Mouse (Mus musculus) brain, embryonic 18.5 days (tissue): ENCODE data around the gene Acbd6.

Experiments used
- DNase-seq: peaks from one replicate; pipeline ENCODE4 v3.0.0-alpha.2; 2012; ENCODE audit warnings: low read depth, low spot score

The Acbd6 gene

DNA sequence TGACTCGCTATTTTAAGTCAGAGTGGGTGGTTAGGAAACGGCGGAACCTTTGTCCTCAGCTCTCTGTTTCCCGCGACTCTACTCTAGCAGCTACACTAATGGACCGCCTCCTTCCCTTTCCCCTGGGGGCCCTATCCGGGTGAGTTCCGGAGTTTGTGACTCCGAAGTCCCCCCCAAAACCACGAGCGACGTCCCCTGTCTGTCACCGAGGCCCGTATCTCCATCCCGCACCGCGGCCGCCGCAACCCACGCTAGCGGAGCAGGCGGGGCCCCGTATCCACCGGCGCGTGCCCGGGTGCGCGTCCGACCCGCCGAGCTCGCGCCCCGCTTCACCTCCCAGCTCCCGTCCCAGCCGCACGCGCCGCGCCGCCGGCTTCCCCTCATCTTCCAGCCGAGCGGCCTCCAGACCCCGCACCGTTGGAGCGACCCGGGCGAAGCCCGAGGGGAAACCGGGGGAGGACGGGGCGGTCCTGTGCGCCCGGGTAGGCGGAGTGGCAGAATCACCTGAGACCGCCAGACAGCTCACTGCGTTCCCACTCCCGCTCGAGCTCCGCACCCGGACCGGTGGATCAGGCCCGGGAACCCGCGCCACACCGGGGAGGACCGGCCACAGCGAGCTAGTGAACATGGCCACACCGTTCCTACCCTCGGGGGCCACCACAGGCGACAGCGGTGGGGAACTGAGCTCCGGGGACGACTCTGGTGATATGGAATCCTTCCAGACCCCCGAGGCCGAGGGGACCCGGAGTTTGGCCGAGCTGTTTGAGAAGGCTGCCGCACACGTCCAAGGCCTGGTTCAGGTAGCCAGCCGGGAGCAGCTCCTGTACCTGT is at the start of gene Acbd6:
Gene Acbd6, plus strand, starts transcription at position 109 of the 831 bp plus-strand sequence.
- peak; percentile 71 for DNase-seq

DNA sequence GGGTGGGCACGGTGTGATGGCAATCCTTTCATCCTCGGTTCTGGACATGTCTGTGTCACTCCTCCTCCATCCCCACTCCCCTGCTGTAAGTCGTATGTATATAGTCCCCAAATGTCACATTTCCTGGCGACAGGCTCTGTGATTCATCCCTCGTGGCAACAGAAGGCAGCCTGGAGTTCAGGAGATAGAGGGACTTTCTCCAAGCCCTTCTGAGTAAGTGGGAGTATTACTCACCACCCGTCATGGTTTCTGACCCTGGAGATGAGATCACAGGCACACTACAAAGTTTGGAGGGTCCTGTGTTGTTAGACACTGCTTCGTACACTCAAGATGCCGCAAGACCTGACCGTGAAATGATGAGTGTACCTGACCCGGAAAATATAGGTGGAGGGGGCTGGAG is 47.7 kb upstream of the Acbd6 start:
- no peak for DNase-seq

DNA sequence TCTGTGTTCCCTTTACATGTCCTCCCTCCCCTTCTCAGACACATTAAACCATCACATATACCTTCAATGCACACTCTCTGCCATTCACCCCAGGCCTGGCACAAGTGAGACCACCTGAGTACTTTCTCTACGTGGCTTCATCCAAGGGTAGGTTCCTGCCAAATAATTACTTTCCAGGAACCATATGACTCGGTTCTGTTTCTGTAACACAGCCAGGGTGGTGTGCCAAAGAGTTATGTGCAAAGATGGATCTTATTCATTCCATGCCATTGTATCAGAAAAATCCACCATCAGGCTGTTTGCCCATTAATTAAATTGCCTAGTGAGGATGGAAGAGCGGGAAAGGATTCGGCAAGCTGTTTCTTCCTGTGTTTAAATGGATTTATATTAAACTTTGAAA is 42.1 kb upstream of the Acbd6 start:
- no peak for DNase-seq

DNA sequence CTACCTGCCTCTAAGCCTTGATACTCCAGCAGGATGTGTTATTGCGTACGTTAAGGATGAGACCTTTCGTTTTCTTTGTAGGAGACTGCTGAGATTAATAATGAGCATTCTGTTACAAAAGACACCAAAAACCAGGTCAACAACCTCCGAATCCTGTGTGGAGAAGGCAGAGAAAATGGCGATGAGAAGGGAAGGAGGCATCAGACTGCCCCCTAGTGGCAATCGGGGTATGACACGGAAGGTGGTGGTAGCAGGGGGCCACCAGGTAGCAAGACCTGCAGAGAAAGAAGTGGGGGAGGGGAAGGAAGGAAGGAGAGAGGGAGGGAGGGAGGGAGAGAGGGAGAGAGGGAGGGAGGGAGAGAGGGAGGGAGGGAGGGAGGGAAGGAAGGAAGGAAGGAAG is 41.3 kb upstream of the Acbd6 start:
- no peak for DNase-seq

DNA sequence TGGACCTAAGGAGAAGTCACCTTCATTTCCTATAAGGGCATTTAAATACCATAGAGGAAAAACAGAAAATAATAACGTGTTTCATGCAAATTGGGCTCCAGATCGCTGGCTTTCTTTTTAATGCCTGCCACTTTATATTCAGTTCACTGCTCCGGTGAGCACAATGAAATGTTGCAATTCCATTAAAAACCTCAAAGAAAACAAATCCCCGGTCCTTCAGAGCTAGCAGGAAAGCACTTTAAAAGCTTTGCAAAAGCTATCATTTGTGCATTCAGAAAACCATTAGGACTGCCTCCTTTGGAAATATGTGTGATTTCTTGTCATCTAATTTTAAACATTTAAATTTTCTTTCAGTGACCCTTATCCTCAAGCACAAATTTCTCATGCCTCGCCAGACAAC is 40.9 kb upstream of the Acbd6 start:
- no peak for DNase-seq

DNA sequence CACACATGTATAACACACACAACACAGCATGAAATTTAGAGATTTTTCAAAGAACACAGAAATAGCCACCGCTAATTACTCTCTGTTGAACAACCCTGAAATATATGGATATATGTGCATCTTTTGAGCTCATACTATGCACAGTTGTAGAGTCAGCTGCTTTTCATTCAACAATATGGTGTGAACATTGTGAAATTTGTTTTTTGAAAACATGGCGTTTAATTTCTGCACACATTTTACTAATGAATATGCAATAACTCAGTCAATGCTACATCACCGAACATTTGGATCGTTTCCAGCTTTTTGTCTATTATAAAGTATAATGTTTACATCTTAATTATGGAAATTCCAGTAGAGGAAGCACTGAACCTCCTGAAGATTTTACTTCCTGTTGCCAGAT is 37.6 kb upstream of the Acbd6 start:
- DNase-seq: no peak

DNA sequence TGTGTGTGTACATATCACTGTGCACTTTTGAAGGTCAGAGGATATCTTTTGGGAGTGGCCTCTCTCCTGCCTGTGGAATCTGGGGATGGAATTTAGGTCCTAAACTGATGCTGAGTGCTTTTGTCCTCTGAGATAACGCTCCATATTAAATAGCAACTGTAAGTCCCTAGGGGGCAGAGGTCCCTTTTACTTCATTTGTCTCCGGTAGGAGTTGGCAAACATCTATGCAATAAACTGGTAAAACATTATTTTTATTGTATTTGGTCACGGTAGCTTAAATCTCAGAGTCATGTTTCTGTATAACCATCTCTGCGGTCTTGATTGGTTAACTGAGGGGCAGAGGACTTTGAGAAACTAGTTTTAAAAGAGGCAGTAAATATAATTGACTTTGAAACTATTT is 35.4 kb upstream of the Acbd6 start:
- DNase-seq: no peak

DNA sequence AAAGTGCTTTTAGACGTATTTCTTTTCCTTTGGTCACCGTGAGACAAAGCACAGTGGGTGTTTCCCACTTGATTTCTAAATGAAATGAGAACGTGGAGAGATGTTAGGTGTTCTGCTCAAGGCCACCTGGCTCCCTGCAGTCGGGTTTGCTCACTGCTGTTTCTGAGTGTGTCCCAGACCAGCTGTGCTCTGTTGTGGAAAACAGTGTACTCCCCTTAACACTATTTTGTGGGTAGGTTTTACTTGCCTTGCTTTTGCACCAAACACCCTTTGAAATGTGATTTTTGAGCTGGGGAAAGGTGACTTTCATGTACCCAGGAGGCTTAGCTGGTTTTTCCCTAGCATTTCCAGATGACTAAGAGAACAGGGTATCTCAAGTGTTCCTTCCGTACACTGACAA is 31.7 kb upstream of the Acbd6 start:
- DNase-seq: no peak

DNA sequence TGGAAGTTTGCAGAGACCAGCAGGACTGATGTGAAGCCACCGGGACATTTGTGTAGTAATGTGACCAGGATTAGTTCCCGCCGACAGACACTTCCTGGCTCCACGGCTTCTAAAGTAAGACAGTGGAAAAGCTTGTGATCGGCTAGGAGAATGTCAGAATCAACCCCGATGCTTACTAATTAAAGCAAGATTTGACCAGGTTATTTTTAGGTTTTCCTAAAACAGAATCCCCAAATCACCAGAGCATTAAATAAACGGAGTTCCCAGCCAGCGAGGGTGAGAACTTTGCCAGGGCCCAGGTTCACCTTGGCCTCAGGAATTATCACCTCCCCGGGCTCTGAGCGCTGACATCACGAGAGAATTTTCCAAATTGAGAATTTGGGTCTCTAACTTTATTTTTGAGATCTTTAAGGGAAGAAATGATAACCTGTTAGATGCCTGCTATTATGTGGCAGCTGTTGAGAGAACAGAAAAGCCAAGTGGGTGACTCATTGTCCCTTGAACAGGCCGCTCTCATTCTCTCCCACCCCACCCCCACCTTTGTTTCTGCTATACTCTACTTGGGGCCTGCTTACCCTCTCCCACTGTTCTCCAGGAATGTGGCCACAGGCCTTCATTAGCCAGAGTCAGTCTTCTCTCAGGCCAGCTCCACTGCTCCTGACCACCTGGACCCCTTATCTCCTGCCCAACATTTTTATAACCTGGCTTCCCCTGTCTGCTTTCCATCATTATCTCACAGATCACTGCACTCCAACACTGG is 30.7 kb upstream of the Acbd6 start:
- DNase-seq: no peak

DNA sequence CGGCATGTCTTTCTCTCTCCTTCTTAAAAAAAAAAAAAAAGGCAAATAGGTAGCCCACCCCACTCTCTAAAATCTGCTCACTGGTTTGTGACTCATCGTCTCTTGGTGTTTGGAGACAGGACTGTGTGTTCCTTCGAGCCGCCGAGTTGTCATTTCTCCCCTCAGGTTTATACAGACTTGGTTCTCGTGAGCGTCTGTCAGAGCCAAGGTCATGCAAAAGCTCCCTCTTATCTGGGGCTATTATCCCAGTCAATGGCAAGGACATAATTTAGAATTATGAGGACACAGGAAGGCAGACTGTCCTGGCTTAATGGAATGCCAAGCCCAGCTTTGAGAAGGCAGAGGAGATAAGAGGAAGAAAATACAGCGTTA is 30.1 kb upstream of the Acbd6 start:
- no peak for DNase-seq

DNA sequence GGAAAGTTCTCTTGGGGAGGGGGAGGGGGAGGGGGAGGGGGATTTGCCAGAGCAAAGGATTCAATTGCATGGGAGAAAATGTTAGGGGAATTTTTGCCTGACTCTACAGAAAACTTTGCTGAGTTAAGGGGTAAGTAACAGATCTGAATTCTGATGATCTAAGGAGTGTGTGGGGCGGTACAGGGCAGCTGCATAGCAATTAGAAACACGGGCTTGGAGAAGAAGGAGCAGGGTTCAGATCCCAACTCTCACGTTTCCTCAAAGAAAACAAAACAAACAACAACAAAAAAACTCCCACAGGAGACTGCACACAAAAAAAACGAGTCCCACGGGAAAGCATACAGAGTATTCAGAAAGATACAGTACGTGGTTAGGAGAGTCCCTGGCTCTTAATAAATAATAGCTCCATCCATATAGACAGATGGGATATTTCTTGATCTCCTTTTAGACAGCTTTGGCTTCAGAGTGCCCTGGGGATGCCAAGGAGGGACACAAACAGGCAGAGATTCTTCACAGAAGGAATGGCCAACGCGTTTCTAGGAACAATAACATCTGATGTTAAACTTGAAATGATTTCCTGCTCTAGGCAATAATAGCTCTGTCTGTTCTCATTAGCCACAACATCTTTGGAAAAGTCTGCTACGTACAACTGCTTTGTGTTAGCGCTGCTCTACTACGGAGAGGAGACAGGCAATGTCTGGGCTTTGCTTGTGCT is 29.4 kb upstream of the Acbd6 start:
- DNase-seq: no peak

DNA sequence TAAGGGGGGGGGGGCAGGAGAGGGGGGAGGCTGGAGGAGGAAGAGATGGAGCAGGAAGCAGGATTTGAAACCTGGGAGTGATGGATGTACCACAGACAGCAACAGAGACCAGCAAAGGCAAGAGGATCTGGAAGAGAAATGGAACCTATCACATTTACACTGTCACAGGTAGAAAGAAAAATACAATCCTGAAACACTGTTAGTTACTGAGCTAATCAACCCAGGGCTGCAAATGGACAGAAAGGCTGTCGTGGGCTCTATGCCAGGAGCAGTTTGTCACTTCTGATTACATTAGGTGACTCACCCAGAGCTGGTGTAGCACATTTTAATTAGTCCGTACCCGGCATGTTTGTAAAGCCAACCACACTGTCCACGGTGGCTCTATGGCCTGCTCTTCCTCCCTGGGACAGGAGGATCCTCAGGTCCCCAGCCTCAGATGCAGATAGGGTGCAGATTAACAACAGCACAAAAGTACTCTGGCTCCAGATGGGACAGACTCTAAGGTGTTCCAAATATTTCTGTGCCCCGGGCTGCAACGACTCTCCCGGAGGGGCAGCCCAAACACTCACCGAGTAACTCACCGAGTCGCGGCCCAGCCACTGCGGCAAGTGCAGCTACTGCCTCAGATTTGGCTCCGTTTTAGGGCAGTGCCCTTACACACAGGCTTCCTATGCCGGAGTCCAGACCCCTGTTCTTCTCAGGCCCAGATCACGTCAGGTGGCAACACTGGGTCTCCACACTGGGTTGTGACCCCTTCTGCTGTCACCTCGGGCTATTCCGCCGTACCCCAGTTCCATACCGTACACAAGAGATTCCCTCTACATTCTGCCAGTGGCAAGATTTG is 28.6 kb upstream of the Acbd6 start:
- DNase-seq: no peak

DNA sequence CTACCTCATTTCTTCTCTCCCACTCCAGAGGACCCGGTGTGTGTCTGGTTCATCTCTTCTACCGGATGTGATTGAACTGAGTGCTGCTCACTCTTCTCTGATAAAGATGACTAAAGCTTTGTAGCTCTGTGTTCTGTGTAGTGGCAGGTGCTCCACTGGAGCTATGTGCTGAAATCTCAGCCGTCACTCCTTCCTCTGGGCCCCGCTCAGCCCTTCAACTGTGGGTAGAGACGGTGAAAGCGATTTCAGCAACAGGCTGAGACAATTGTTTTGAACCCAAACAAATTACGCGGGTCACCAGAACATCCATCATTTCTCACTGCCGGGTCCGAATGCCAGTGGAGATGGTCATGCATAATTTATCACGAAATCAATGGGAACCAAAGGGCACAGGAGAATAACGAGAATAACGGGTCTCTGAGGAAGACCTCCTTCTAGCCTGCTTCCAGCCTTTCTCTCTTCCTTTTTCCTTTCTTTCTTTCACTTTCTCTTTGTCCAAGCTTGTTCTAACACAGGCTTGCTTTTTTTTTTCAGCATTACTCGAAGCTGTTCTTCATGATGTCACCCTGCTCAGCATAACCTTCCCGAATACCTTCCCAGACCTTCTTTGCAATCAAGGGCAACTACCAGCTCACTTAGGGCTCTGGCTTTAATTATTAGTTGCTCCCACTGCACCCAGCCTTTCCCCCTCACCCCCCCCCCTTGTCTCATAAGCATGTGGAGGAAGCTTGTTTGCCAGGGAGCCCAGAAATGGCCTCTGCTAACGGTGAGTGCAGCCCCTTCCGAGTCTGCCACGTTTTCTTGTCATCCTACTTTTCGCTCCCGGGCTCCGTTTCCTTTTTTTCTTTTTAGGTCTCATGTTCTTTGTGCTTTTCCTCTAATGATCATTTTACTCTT is 27.1 kb upstream of the Acbd6 start:
- DNase-seq: no peak

DNA sequence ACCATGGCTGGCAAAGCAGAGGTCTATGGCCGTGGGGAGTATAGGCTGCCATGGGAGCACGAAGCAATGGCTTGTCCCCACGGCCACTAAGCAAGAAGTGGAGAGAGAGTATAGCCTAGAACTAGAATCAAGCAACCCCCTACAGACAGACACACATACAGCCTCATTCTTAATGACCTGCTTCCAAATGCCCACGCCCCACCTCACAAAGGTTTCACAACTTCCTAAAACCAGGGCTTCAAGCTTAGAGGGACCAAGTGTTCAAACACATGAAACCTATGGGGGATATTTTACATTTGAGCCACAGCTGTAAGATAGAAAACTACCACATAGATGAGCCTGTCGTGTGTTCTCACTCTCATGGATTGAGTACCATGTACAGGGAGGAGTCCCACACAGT is 25.5 kb upstream of the Acbd6 start:
- no peak for DNase-seq

DNA sequence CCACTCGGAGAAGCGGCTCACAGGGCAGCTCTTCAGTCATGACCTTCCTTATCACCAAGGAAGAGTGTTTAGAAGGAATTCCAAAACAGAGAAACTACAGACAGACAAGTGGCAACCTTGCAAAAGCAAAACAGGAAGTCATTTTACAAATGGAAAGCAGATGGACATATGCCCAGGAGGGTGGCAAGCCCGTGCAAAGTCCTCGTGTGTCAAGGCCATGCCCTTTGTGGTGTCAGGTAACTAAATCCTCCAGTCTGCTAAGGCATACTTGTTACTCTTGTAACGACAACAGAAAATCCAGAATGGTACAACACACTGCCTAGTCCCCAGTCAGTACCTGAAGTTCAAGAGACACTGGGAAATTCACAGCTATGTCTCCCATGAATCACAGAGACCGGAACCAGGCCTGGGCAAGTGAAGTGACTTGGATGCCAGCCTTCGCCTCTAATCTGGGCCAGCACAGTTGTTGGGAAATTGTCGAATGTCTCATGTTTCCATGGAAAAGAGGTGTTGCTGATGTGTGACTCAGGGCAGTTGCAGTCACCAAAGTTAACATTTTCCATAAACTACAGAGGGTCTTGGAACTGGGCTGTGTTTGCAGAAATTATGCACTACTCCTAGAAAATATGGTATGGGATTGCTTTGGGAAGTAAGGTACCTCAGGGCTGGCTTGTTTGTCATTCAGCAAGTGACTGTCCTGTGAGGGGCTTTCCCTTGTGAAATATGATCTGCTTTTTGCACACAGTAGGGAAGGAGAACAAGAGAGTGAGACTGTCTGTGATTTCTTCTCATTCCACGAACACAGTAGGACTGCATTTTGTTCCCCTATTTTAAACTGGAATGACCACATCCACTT is 24.9 kb upstream of the Acbd6 start:
- DNase-seq: no peak

DNA sequence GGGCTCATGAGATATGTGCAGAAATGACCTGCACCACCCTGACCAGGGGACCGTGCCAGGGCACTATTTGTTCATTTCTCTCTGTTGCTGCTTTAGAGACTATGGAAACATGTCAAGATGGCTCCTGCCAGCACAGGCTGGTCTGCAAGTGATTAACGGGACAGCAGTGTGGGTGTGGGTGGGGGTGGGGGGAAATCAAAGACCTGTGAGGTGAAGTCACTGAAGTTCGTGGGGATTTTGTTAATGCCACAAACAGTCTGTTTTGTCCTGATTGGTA is 24.3 kb upstream of the Acbd6 start:
- no peak for DNase-seq

DNA sequence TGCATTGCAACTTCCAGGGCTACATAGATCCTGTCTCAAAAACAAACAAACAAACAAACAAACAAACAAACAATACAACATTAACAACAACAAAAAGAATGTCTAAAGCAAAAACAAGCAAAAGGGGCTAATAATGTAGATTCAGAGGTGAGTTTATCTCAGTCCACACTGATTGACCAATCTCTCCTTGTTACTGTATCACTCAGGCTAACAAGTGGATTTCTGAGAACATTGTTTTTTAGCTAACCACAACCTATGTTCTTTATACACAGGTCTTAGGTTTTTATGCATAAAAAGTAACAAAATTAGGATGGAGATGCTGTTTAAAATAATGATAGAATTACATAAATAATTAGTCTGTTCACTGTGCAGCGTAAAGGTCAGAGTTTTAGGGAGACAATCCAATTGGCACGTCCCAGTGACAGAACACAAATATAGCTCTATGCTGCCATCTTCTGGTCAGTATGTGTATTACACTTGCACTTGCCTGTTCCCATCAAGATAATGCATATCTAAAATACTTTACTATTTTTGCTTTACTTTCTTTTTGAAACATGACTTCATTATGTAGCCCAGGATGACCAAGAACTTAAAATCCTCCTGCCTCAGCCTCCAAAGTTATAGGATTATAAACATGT is 20.8 kb upstream of the Acbd6 start:
- no peak for DNase-seq

DNA sequence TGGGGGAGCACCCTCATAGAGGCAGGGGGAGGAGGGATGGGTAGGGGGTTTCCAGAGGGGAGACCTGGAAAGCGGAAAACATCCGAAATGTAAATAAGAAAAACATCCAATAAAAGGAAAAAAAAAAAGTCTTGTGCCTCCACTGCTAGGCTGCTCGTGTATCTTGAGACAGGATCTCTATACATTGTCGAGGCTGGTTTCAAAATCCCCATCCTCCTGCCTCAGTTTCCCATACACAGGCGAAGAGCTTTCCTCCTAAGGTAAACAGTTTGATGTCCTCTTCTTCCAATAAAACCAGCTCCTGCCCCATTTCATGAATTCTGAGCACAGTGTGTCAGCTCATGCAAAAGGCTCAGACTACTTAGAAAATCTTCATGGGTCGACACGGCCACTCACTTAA is 19.9 kb upstream of the Acbd6 start:
- DNase-seq: no peak

DNA sequence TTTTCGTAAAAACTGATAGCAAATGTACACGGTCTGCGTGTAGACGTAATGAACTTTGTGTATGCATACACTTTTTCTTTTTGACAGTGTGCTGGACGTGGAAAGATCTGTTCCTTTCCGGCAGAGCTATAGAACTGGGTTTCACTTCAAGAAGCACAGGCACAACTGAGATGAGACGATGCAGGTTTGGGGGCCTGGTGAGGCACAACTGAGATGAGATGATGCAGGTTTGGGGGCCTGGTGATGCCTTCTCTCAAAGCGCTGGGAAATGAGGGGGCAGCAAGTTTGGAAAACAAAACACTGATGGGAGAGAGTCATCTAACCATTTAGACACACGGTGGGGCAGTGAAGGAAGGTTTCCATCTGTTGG is 293 bp upstream of the Acbd6 start:
- no peak for DNase-seq

DNA sequence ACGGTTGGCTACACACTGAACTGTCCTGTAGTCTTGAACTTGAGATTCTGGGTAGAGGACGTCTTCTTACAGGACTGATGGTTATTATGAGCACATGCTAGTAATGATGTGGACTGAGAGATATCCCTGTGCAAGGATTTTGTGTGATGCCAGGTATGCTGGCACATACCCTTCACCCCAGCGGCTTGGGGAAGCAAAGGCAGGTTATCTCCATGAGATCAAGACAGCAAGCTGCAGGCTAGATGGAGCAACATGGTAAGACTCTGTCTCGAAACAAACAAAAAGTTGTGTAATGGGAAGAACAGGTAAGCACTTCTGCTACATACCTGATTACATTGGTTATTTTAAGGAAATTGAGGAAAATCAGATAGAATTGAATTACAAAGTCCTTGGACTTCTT is 2.1 kb downstream of the Acbd6 start:
- DNase-seq: no peak
